Mouse (Mus musculus) stomach, embryonic 16.5 days (tissue): Measurements from ENCODE around the gene Bglap2. TPM values are rescaled to one million over a fixed set of nuclear protein-coding genes. Genes with fewer than 3 reads are reported as not detected.

ENCODE experiments used
- ATAC-seq: fragments of 200-750 bp; cut with Nextera tagmentation; 2 replicates; pipeline ENCODE4 v1.8.0; 2017; ENCODE audit warnings: moderate number of reproducible peaks, moderate TSS enrichment; ENCODE audit not compliant: insufficient read depth, low FRiP score
- H3K27ac ChIP-seq: fragments of 300-500 bp; sonication (generic); 2 replicates; pipeline ENCODE4 v1.5.1; 2014; ENCODE audit warnings: low read length
- H3K27me3 ChIP-seq: fragments of 300-500 bp; sonication (generic); 2 replicates; pipeline ENCODE4 v1.6.1; 2014; ENCODE audit warnings: low read length, control low read depth, mixed read lengths; ENCODE audit not compliant: control insufficient read depth, insufficient read depth
- H3K36me3 ChIP-seq: fragments of 300-500 bp; sonication (generic); 2 replicates; pipeline ENCODE4 v1.6.1; 2014; ENCODE audit warnings: low read length; ENCODE audit not compliant: control insufficient read depth, insufficient read depth
- H3K4me1 ChIP-seq: fragments of 300-500 bp; sonication (generic); 2 replicates; pipeline ENCODE4 v1.6.1; 2014; ENCODE audit warnings: low read length, control low read depth, mixed read lengths; ENCODE audit not compliant: control insufficient read depth, insufficient read depth
- H3K4me2 ChIP-seq: fragments of 300-500 bp; sonication (generic); 2 replicates; pipeline ENCODE4 v1.6.1; 2014; ENCODE audit warnings: low read depth, low read length, mixed read lengths
- H3K4me3 ChIP-seq: fragments of 300-500 bp; sonication (generic); replicated peaks from 2 replicates; pipeline ENCODE4 v1.5.1; 2014; ENCODE audit warnings: mild to moderate bottlenecking, low read length
- H3K9ac ChIP-seq: fragments of 300-500 bp; sonication (generic); 2 replicates; pipeline ENCODE4 v1.6.1; 2014; ENCODE audit warnings: low read length
- H3K9me3 ChIP-seq: fragments of 300-500 bp; sonication (generic); replicated peaks from 2 replicates; pipeline ENCODE4 v1.6.1; 2016; ENCODE audit warnings: low read length, control low read depth; ENCODE audit not compliant: control insufficient read depth
- WGBS: fragments of 180-500 bp; shearing (Covaris S2); extraction: QIAGEN DNeasy Blood & Tissue Kit; methylation state at CpG from one replicate; pipeline ENCODE4 v1.1.7; 2014; 5-methylcytosine and 5-hydroxymethylcytosine counted together
- polyA plus RNA-seq: library from polyadenylated mRNA; unstranded; fragments of >200 nt; fragmentation: Nextera tagmentation; extraction: Ambion mirVana; gene quantifications from 2 replicates; pipeline ENCODE4 v1.2.1, GENCODE M21; 2015

Gene Bglap2
- polyA plus RNA-seq, 1 experiment from 2014 or later = 4.4 TPM

DNA sequence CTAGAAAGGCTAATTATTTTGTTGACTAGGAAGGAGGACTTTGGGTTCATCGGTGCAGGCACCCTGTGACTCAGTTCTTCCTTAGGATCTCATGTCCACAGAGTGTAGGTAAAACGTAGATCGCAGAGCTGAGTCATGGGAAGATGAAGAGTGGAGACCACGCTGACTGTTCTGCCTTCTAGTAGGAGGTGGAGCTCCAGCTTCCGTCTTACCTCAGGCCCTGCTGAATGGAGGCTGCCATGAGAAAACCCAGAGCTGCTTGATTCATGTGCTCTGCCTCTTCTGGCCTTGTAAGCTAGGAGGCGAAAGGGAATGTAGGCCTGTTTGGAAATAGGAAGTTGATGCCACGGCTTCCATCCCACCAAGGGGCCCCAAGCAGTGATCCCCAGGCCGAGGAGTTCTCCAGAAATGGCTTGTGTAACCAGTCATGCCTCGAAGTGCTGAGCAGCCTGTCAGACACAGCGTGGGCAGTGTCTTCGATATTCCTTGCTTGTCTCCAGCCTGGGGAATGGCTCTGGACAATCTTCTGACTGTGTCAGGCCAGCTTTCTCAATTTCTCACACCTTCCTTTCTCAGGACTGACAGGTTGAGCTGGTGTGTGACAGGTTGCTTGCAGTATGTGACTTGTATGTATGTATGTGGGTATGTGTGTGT lies 41.0 kb downstream of the Bglap2 start:
- Histone ChIP-seq H3K27ac (peak overlapping the region; percentile 97), H3K4me1 (peaks cover 34% of the 10 kb centered on the region), H3K9ac (peak overlapping the region; percentile 39; the same call in 1 of the 2 replicates), H3K4me2 (peak overlapping the region; percentile 84), H3K36me3 (peaks cover 7% of the 10 kb centered on the region; the same call in 1 of the 2 replicates), H3K27me3 (no peaks in the 10 kb centered on the region), H3K9me3 (no peaks in the 10 kb centered on the region), H3K4me3 (peak overlapping the region; percentile 83)
- no peak for ATAC-seq
- WGBS = 55% methylated on average over 11 of the region's 11 CpGs

DNA sequence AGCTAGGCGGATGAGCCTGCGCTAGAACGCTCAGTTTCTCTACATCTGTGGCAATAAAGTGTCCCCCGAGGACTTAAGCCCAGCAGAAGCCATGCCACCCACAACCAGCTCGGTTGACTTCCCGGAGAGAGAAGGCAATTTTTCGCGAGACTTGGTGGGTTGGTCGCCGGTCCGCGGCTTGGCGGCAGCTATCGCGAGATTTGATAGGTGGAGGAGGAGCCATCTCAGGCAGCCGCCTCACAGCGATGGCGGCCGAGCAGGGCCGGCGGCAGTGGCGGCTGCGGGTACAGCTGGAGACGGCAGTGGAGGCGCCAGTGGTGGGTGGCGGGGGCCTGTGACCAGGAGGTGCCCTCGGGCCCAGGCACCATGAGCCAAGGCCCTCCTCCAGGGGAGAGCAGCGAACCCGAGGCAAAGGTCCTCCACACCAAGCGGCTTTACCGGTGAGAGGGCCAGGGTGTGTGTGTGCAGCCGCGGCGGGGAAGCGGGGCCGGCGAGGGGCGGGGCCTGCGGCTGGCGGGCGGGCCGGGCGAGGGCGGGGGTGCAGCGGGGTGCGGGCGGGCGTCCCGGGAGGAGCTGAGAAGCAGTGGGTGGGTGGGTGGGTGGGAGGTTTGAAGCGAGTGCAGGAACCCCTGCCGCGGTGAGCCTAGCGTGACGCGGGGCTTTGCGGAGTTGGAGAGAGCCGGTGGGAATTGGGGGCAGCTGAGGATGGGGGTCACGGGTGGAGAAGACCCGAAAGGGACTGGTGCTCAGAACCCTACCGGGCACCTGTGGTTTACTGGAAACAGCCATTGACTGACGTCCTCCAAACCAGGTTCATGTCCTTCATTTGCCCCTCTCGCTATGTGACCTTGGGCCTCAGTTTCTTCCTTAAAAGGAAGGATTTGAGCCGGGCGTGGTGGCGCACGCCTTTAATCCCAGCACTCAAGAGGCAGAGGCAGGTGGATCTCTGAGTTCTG lies 42.2 kb downstream of the Bglap2 start, which contains the start of the genes Tmem79 and Smg5:
Gene Tmem79 (minus strand): TSS at position 91 of the 956 bp plus-strand sequence.
Gene Smg5 (plus strand): TSS at position 203 of the 956 bp plus-strand sequence.
- H3K9me3 ChIP-seq = no peaks in the 10 kb centered on the region
- H3K4me3 ChIP-seq = peak within 1 kb of the TSS; percentile 83
- H3K36me3 ChIP-seq = no peaks in the 10 kb centered on the region
- peaks cover 34% of the 10 kb centered on the region for H3K4me1 ChIP-seq
- H3K9ac ChIP-seq = peak within 1 kb of the TSS; percentile 93
- H3K27ac ChIP-seq = peak within 1 kb of the TSS; percentile 97
- peak; percentile 91 for ATAC-seq
- no peaks in the 10 kb centered on the region for H3K27me3 ChIP-seq
- WGBS = 1% methylated on average over 56 of the region's 66 CpGs
- H3K4me2 ChIP-seq = peak within 1 kb of the TSS; percentile 84

DNA sequence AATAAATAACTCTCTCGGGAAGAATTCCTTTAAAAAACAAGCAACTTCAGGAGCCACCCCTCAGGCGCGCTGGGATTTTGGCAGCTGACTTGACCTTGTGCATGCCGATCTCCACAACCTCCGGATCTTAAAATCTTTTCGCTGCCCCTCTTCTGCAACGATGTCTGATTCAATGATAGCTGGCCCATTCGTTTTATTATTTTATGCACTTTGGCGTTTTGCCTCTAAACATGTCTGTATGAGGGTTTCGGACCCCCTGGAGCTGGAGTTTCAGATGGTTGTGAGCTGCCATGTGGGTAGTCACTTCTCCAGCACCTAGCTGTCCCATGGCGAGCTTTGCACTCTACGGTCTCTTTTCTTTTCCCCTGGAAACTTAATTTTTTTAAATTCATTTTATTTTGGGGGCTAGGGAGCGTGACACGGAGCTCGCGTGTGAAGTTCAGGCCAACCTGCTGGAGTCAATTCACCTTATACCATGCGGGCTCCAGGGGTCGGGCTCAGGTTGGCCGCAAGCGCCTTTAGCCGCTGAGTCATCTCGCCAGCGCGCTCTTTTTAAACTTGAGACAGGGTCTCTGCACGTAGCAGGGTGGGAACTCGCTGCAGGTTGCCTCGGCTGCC lies 43.0 kb downstream of the Bglap2 start:
- peaks cover 34% of the 10 kb centered on the region for H3K4me1 ChIP-seq
- no peaks in the 10 kb centered on the region for H3K36me3 ChIP-seq
- H3K27me3 ChIP-seq = no peaks in the 10 kb centered on the region
- peak overlapping the region; percentile 97 for H3K27ac ChIP-seq
- under 1% methylated on average over 27 of the region's 27 CpGs for WGBS
- peak overlapping the region; percentile 83 for H3K4me3 ChIP-seq
- ATAC-seq = peak; percentile 18; the same call in 1 of the 2 replicates
- H3K4me2 ChIP-seq = peak overlapping the region; percentile 84
- peak overlapping the region; percentile 93 for H3K9ac ChIP-seq
- no peaks in the 10 kb centered on the region for H3K9me3 ChIP-seq

DNA sequence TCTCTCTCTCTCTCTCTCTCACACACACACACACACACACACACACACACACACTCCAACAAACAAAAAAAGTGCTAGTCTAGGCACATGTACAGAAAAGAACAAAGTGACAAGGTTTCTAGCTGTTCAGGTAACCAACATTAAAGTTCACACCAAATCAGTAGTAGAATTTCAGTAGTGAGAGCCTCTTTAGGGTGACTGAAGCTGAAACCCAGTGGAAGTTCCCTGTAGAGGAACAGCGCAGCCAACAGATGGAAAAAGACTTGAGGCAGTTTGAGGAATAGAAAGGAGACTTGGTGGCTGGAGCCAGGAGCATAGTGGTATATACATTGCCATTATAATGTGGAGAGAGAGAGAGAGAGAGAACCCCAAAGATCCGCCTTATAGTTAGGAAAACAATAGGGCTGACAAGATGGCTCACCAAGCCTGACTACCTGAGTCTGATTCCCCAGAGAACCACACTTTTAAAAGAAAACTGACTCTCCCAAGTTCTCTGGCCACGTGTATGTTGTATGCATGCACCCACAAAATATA lies 43.5 kb downstream of the Bglap2 start:
- Histone ChIP-seq H3K36me3 (no peaks in the 10 kb centered on the region), H3K4me3 (peak overlapping the region; percentile 83), H3K4me2 (peak overlapping the region; percentile 84), H3K9ac (peak overlapping the region; percentile 93), H3K27ac (peak overlapping the region; percentile 97), H3K27me3 (no peaks in the 10 kb centered on the region), H3K9me3 (no peaks in the 10 kb centered on the region), H3K4me1 (peaks cover 34% of the 10 kb centered on the region)
- no peak for ATAC-seq
- 34% methylated on average over 3 of the region's 3 CpGs for WGBS

DNA sequence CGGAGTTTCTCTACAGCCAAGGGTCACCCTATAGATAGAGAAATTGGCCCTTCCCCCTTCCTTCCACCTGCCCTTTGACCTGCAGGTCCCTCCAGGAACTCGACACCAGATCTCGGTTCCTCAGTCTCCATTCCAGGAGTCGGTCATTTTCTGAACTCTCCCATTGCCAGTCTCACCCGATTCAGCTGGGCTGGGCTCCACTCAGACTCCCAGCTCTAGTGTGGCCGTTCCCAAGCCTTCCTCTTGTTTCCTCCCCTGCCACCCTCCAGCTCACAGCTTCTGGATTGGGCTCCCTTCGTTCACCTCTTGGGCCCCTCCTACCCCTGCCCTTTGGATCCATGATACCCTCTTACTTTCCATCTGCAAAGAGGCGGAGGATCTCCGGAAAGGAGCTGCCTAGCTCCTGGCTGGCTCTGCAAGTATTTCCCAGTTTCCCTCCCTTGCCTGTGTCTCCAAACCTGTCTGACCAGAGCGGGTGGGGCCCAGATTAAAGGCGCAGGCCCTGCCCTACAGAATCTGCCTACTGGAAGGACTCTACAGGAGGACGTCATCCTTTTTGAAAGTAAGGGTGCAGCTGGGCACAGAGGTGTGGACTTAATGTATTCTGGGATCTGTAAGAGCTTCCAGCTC lies 44.4 kb downstream of the Bglap2 start:
- Histone ChIP-seq H3K27ac (peak overlapping the region; percentile 97), H3K27me3 (no peaks in the 10 kb centered on the region), H3K9me3 (no peaks in the 10 kb centered on the region), H3K4me2 (peak overlapping the region; percentile 84), H3K4me3 (peak overlapping the region; percentile 83), H3K4me1 (peaks cover 33% of the 10 kb centered on the region), H3K36me3 (no peaks in the 10 kb centered on the region), H3K9ac (peak overlapping the region; percentile 57)
- peak; percentile 67 for ATAC-seq
- 34% methylated on average over 12 of the region's 12 CpGs for WGBS

DNA sequence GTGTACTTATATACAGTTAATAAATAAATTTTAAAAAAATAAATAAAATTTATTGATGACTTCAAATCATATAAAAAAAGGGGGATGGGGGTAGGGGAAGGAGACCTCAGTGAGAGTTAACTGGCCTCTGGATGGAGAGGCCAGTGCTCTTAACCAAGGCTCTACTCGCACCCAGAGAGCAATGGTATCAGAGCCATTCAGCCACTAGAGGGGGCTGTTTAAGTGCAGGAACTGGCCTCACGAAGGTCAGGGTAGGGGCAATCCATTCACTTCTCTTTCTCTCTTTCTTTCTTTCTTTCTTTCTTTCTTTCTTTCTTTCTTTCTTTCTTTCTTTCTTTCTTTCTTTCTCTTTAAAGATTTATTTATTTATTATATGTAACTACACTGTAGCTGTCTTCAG lies 47.2 kb downstream of the Bglap2 start:
- H3K4me3 ChIP-seq = no peak overlapping the region
- H3K9me3 ChIP-seq = no peaks in the 10 kb centered on the region
- no peak overlapping the region for H3K4me2 ChIP-seq
- no peaks in the 10 kb centered on the region for H3K27me3 ChIP-seq
- no peak for ATAC-seq
- H3K36me3 ChIP-seq = peaks cover 7% of the 10 kb centered on the region; the same call in 1 of the 2 replicates
- 31% methylated on average over 2 of the region's 2 CpGs for WGBS
- H3K27ac ChIP-seq = no peak overlapping the region
- peaks cover 16% of the 10 kb centered on the region for H3K4me1 ChIP-seq
- no peak overlapping the region for H3K9ac ChIP-seq

DNA sequence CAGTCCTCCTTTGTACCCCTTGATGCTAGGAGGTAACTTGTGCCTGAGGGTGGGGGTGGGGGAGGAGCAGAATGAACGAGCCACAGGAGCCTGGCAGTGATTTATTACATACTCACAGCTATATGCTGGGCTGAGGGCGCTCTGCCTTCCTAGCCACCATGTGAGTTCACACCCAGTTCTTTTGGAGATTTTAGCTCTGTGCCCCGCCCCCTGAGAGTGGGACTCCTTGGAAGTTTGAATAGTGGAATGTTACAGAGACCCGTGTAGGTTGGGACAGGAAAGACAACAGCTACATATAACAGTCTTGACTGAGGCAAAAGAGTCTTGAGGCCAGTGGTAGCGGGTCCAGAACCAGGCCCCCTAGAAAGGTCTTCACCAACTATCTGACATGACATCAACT lies 49.5 kb downstream of the Bglap2 start:
- WGBS = 57% methylated on average over 5 of the region's 5 CpGs
- H3K36me3 ChIP-seq = peaks cover 7% of the 10 kb centered on the region; the same call in 1 of the 2 replicates
- H3K4me1 ChIP-seq = peaks cover 13% of the 10 kb centered on the region
- no peaks in the 10 kb centered on the region for H3K9me3 ChIP-seq
- H3K27ac ChIP-seq = no peak overlapping the region
- no peak overlapping the region for H3K4me2 ChIP-seq
- H3K4me3 ChIP-seq = no peak overlapping the region
- no peaks in the 10 kb centered on the region for H3K27me3 ChIP-seq
- no peak for ATAC-seq
- H3K9ac ChIP-seq = no peak overlapping the region
